Mouse (Mus musculus): ENCODE data around the gene Jmjd1c.

- no peak for TF ChIP-seq MAFK (IDR thresholded peaks at IDR 0.05; ENCODE audit: insufficient read depth, low read depth, low read length)
- no peak for TF ChIP-seq HCFC1 (IDR thresholded peaks at IDR 0.05; ENCODE audit: borderline replicate concordance, insufficient read depth, low read length)
- TF ChIP-seq ZC3H11A (IDR thresholded peaks at IDR 0.05; ENCODE audit: borderline replicate concordance, low read depth, low read length): no peak
- no peak for TF ChIP-seq ZNF384 (IDR thresholded peaks at IDR 0.05; ENCODE audit: low read depth, low read length)
- TF ChIP-seq CHD2 (IDR thresholded peaks at IDR 0.05; ENCODE audit: low read depth, low read length): no peak
These were observed 47.9 kb upstream of the Jmjd1c start for GRCm38 (mm10) chr10:67047712-67048645.
